Mouse (Mus musculus): Measurements from ENCODE around the gene Bag1.

The Bag1 gene

DNA sequence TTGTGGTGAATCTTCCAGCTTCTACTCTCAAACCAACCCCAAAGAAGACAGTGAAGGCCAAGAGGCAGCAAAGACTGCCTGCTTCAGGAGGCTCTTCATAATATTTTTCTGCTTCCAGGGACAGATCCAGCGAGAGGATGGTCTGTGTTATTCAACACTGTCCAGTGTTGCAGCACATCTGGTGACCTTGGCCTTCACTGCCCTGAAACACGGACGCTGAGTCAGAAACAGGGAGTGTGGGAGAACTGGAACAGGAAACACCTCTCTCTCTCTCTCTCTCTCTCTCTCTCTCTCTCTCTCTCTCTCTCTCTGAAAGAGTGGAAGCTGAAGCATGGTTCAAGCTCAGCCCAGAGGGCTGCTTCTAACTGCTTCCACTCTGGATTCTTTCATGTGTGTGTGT lies 58.8 kb downstream of the Bag1 start:
- peak; percentile 73 for DNase-seq (ENCODE audit: low read depth, low spot score)

DNA sequence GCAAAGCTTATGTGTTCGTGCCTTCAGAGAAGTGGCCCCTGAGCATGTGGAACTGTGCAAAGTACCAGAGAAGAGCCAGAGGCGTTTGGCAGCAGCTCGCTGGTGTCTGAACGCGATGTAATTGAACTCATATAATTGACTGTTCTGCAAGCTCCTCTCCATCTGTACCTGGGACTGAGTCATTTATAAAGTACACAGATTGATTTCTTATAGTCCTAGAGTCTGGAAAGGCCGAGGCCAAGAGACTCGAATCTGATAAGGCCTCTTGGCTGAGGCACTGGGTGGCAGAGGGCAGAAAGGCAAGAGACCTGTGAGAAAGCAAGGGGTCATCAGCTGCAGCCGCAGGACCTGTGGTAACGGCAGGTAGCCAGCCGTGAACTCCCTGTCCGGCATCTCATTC lies 59.3 kb downstream of the Bag1 start:
- no peak for DNase-seq (ENCODE audit: low read depth, low spot score)
